Mouse (Mus musculus) embryonic facial prominence, embryonic 15.5 days (tissue): ENCODE measurements around the gene Calml4. TPM values are rescaled to one million over a fixed set of nuclear protein-coding genes. Genes with fewer than 3 reads are reported as not detected.

Experiments
- ATAC-seq: fragments of 200-750 bp; cut with Nextera tagmentation; 2 replicates; pipeline ENCODE4 v1.8.0; 2017; ENCODE audit warnings: low read depth, moderate TSS enrichment; ENCODE audit not compliant: insufficient number of reproducible peaks, low FRiP score, low TSS enrichment
- H3K27ac ChIP-seq: fragments of 300-500 bp; sonication (generic); replicated peaks from 2 replicates; pipeline ENCODE4 v1.5.1; 2015; ENCODE audit warnings: mild to moderate bottlenecking, inconsistent platforms
- H3K27me3 ChIP-seq: fragments of 300-500 bp; sonication (generic); 2 replicates; pipeline ENCODE4 v1.6.1; 2015; ENCODE audit warnings: inconsistent platforms
- H3K36me3 ChIP-seq: fragments of 300-500 bp; sonication (generic); 2 replicates; pipeline ENCODE4 v1.6.1; 2015; ENCODE audit warnings: mild to moderate bottlenecking, inconsistent platforms
- H3K4me1 ChIP-seq: fragments of 300-500 bp; sonication (generic); 2 replicates; pipeline ENCODE4 v1.6.1; 2015; ENCODE audit warnings: inconsistent platforms
- H3K4me2 ChIP-seq: fragments of 300-500 bp; sonication (generic); replicated peaks from 2 replicates; pipeline ENCODE4 v1.6.1; 2015; ENCODE audit warnings: mild to moderate bottlenecking, inconsistent platforms
- H3K4me3 ChIP-seq: fragments of 300-500 bp; sonication (generic); replicated peaks from 2 replicates; pipeline ENCODE4 v1.5.1; 2015; ENCODE audit warnings: mild to moderate bottlenecking, inconsistent platforms
- H3K9ac ChIP-seq: fragments of 300-500 bp; sonication (generic); 2 replicates; pipeline ENCODE4 v1.6.1; 2015; ENCODE audit warnings: inconsistent platforms
- H3K9me3 ChIP-seq: fragments of 300-500 bp; sonication (generic); replicated peaks from 2 replicates; pipeline ENCODE4 v1.6.1; 2016; ENCODE audit warnings: inconsistent platforms
- WGBS: fragments of 180-500 bp; shearing (Covaris S2); methylation state at CpG from one replicate; pipeline ENCODE4 v1.1.7; 2015; 5-methylcytosine and 5-hydroxymethylcytosine counted together
- polyA plus RNA-seq: library from polyadenylated mRNA; unstranded; fragments of >200 nt; fragmentation: Nextera tagmentation; extraction: Ambion mirVana; gene quantifications from 2 replicates; pipeline ENCODE4 v1.2.1, GENCODE M21; 2015

Gene Calml4
- polyA plus RNA-seq, 1 experiment from 2014 or later, result 16.6 TPM

DNA sequence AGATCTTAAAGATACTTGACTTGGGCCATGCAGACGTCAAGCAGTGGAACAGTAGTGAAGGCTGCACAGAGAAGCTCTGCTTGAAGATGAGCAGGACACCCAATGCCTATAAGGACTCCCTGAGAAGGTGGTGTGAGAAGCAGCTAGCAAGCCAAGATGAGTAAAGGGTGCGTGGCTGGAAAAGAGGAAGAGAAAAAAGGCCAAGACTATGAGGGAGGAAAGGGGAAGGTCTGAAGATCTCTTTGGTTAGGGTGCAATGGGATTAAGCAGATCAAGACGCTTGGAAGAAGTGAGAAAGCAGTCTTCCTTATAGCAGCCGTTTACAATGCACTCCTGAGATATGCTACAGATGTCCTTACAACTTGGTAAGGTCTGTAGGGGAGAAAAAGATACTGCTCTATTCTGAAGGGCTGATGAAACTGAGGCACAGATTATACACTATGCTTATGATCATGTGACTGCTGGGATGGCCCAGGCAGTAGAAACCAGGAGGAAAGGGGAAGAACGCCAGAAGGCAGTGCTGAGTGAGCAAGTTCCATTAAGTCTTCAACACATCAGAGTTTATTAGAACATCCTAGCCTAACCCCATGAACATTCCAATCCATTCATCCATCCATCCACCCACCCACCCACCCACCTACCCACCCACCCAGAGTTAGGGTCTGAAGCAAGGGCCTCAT, 55.6 kb downstream of the Calml4 start:
- H3K9ac ChIP-seq, result no peak overlapping the region
- H3K36me3 ChIP-seq, result peaks cover 38% of the 10 kb centered on the region
- no peaks in the 10 kb centered on the region for H3K9me3 ChIP-seq
- no peak overlapping the region for H3K4me3 ChIP-seq
- H3K27me3 ChIP-seq, result no peaks in the 10 kb centered on the region
- ATAC-seq, result no peak
- no peaks in the 10 kb centered on the region for H3K4me1 ChIP-seq
- no peak overlapping the region for H3K4me2 ChIP-seq
- 83% methylated on average over 5 of the region's 5 CpGs for WGBS
- no peak overlapping the region for H3K27ac ChIP-seq

DNA sequence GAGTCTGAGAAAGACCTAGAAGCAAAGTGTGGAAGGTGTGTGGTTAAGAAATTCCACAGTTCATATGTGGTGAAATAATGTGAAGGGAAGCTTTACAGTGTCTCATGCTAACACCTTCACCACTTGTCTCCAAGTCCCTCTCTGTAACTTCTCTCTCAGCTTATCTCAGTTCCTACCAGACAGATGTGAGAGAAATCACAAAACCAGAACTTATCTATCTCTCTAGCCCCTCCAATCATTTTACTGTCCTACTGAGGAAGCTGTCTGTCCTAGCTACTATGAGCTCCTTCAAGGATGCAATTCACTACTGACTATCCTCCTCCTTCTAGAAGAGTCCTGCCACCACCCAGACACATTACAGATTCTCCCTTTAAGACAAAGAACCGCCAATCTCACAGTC, 59.2 kb downstream of the Calml4 start:
- no peaks in the 10 kb centered on the region for H3K9me3 ChIP-seq
- no peaks in the 10 kb centered on the region for H3K27me3 ChIP-seq
- peaks cover 37% of the 10 kb centered on the region for H3K36me3 ChIP-seq
- H3K9ac ChIP-seq, result no peak overlapping the region
- no peak overlapping the region for H3K27ac ChIP-seq
- ATAC-seq, result no peak
- H3K4me1 ChIP-seq, result no peaks in the 10 kb centered on the region
- no peak overlapping the region for H3K4me2 ChIP-seq
- H3K4me3 ChIP-seq, result no peak overlapping the region
- WGBS, result 98% methylated on average over 1 of the region's 1 CpGs

DNA sequence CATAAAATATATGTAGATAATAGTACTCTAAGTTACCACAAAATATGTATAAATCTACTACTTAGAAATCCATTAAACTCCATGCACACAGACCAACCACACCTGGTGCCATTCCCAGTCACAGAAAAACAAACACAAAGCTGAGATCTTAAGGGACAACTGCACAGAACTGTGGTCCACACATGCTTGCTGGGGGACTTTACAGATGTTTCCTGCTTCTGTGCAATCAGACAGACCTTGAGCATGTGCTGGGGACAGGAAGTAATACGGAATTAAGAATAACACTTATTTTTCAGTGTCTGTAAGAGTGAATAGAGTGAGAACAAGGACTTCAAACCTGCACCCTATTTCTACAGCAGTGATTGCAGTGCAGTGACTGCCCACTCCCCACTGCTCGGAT, 63.0 kb downstream of the Calml4 start:
- Histone ChIP-seq H3K4me2 (no peak overlapping the region), H3K4me3 (no peak overlapping the region), H3K27ac (no peak overlapping the region), H3K27me3 (no peaks in the 10 kb centered on the region), H3K9ac (no peak overlapping the region), H3K36me3 (peaks cover 30% of the 10 kb centered on the region), H3K9me3 (no peaks in the 10 kb centered on the region), H3K4me1 (no peaks in the 10 kb centered on the region)
- 78% methylated on average over 2 of the region's 2 CpGs for WGBS
- no peak for ATAC-seq

DNA sequence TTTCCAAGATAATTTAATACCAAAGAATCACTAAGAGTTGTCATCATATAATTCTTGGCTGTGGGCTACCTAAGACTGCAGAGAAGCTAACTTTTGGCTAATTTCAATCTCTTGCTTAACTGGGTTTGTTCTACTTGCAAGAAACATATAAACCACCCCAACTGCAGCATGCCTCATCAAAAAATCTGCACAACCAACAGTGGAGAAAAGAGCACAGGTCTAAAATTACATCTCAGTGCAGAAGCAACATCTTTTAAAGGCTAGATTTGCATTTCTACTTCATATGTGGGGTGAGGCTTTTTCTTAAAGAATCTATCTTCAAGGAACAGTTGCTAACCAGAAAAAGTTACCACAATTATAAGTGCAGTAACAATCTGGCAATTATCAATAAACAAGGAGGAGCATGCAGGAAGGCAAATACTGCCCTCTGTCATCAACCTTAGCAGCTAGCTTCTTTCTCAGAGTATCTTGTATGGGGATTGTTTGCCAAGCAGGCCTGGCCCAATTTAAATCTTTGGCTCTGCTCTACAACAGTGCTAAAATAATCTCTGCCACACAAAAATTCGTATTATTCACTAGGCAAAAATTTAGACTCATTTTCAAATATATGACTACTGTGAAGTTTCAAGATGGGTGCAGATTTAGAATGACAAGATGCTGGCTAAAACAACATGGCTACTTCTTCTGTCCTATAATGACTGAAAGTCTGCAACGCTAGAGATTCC, 67.2 kb downstream of the Calml4 start:
- H3K4me3 ChIP-seq, result no peak overlapping the region
- H3K9me3 ChIP-seq, result no peaks in the 10 kb centered on the region
- peaks cover 9% of the 10 kb centered on the region; the same call in 1 of the 2 replicates for H3K36me3 ChIP-seq
- WGBS, result 70% methylated on average over 2 of the region's 2 CpGs
- no peaks in the 10 kb centered on the region for H3K27me3 ChIP-seq
- no peak overlapping the region for H3K4me2 ChIP-seq
- H3K4me1 ChIP-seq, result 0 out of 2 replicates have a peak, but pooled peaks cover 2% of the 10 kb centered on the region
- no peak for ATAC-seq
- H3K9ac ChIP-seq, result no peak overlapping the region
- no peak overlapping the region for H3K27ac ChIP-seq

Other genes with a start within 250 kb of the Calml4 start
- 6.1 and 7.9 TPM in 2 replicates for gene Itga11, start 180.3 kb upstream of the Calml4 start, polyA plus RNA-seq
- gene Fem1b, start 46.1 kb upstream of the Calml4 start, polyA plus RNA-seq, result 17.7 and 18.1 TPM in 2 replicates
- 25.1 and 27.1 TPM in 2 replicates for gene Cln6, start 19.3 kb upstream of the Calml4 start, polyA plus RNA-seq
- gene Pias1, start 129.8 kb downstream of the Calml4 start, polyA plus RNA-seq, result 54.4 and 61.9 TPM in 2 replicates